Mouse (Mus musculus) thymus, adult 2 months (tissue): ENCODE measurements at regions not wholly inside any gene's neighbourhood (a gene's known extent, or its start where the extent isn't known, plus 50 kb on each side); places are given as distances from the start of the nearest gene placed in this dataset.

Source experiments
- DNase-seq: peaks from one replicate; pipeline ENCODE4 v3.0.0; 2021
- H3K27ac ChIP-seq: fragments of 200-500 bp; 2 replicates; pipeline ENCODE4 v1.5.1; 2012; ENCODE audit warnings: low read length, control low read depth; ENCODE audit not compliant: control insufficient read depth, insufficient read depth
- H3K27me3 ChIP-seq: fragments of 200-500 bp; 2 replicates; pipeline ENCODE4 v1.6.1; 2012; ENCODE audit warnings: mild to moderate bottlenecking, low read length, moderate library complexity, mixed read lengths; ENCODE audit not compliant: control insufficient read depth, insufficient read depth
- H3K36me3 ChIP-seq: fragments of 200-500 bp; 2 replicates; pipeline ENCODE4 v1.6.1; 2012; ENCODE audit warnings: mild to moderate bottlenecking, low read length, moderate library complexity; ENCODE audit not compliant: control insufficient read depth, insufficient read depth
- H3K4me1 ChIP-seq: fragments of 200-500 bp; replicated peaks from 2 replicates; pipeline ENCODE4 v1.6.1; 2012; ENCODE audit warnings: low read length; ENCODE audit not compliant: control insufficient read depth, insufficient read depth
- H3K4me3 ChIP-seq: fragments of 200-500 bp; 2 replicates; pipeline ENCODE4 v1.5.1; 2012; ENCODE audit warnings: mild to moderate bottlenecking, low read length, control low read depth, moderate library complexity; ENCODE audit not compliant: control insufficient read depth, insufficient read depth
- CTCF ChIP-seq: fragments of 200-500 bp; IDR thresholded peaks from 2 replicates; pipeline ENCODE4 v1.5.1; 2012; ENCODE audit warnings: mild to moderate bottlenecking, control low read depth, low read length, moderate library complexity, borderline replicate concordance; ENCODE audit not compliant: control insufficient read depth, poor library complexity, insufficient read depth; ENCODE audit errors: extremely low read depth
- POLR2A ChIP-seq: fragments of 200-500 bp; IDR thresholded peaks from 2 replicates; pipeline ENCODE4 v1.6.1; 2012; ENCODE audit warnings: mild to moderate bottlenecking, low read length, control low read depth, moderate library complexity; ENCODE audit not compliant: control insufficient read depth, poor library complexity, insufficient read depth; ENCODE audit errors: extremely low read depth
- WGBS: fragments of 180-500 bp; shearing (Covaris S2); methylation state at CpG from one replicate; pipeline ENCODE4 v1.1.7; 2018; 5-methylcytosine and 5-hydroxymethylcytosine counted together

DNA sequence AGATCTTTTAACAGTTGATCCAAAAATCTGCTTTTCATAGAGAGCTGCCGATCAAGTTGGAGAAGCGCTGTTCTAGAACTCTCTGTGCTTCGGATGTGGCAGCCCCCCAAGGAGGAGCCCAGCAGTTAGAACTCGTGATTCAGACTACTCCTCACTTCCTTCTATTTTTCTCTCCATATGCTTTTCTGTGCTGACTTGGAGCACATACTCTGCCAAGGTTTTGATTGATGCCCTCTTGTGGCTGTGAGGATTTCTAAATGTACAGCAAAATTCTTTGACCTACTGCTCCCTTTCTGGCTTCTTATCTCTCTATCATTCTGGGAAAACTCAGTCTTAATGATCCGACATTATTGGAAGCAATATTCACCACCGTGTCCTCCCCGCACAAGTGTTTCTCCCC, 446.7 kb downstream of the Klf5 start:
- H3K4me3 ChIP-seq: no peak overlapping the region
- no peaks in the 10 kb centered on the region for H3K36me3 ChIP-seq
- no peak for TF ChIP-seq CTCF
- no peak for TF ChIP-seq POLR2A
- WGBS: 66% methylated on average over 7 of the region's 7 CpGs
- H3K27ac ChIP-seq: no peak overlapping the region
- no peaks in the 10 kb centered on the region for H3K27me3 ChIP-seq
- DNase-seq: no peak
- no peaks in the 10 kb centered on the region for H3K4me1 ChIP-seq

DNA sequence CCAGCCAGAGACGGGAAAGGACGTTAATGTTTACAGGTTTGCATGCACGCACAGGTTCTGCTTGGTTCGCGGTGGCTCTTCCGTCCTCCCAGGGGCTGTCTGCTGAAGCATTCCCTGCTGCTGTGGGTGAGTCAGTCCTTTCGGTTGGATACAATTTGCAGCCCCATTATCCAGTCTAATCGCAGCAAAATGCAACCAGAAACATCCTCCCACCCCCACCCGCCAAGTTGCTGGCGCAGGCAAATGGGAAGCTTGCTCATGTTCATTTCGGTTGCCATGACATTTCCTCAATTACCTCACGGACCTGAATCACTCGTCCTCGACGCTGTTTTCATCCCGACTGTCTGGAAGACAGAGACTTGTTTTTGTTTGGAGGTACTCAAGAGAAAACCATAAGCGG, 449.7 kb downstream of the Klf5 start:
- no peak overlapping the region for H3K27ac ChIP-seq
- no peaks in the 10 kb centered on the region for H3K27me3 ChIP-seq
- TF ChIP-seq POLR2A (no peak), CTCF (no peak)
- H3K4me3 ChIP-seq: no peak overlapping the region
- H3K4me1 ChIP-seq: no peaks in the 10 kb centered on the region
- H3K36me3 ChIP-seq: no peaks in the 10 kb centered on the region
- DNase-seq: no peak
- WGBS: 93% methylated on average over 17 of the region's 17 CpGs

DNA sequence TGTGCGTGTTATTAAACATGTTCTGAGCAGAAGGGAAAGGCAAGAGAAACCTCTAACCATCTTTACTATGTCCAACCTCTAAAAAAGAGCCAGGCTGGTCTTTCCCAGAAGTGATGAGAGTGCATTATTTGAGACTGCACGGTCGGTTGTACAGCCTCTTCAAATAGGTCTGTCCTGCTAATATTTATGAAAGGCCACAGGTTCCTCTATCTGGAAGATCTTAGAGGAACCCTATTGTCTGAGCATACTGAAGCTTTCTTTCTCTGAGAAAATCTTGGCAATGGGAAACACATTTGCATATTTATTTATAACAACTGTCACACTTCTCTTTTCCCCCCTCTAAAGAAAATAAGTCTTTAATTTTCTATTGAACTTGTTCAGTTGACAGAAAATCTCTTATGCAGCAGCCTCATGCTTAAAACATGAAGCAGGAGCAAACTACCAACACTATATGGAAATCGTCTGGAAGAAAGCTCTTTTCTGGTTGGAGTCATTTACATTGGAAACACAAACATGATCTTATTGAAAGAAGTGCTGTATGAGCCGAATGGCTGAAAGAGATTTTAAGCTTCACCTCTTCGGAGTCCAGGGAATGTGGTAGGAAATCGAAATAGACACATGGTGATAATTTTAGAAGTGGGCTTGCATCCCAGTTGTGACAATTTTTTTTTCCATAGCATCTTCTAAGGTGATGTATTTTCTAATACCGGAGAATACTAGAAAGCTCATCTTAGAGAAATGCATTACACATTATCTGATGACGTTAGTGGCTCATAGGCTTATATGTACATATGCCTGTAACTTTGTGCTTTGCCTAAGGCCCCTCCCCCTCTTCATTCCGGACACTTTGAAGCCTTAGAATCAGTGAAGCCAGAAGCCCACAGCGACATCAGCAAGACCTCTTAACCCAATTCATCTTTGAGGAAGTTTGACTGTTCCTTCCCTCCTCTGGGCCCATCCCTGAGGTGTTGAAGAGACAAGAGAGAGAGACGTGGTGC, 451.1 kb downstream of the Klf5 start:
- no peaks in the 10 kb centered on the region for H3K4me1 ChIP-seq
- H3K27me3 ChIP-seq: no peaks in the 10 kb centered on the region
- H3K4me3 ChIP-seq: no peak overlapping the region
- H3K27ac ChIP-seq: no peak overlapping the region
- H3K36me3 ChIP-seq: no peaks in the 10 kb centered on the region
- DNase-seq: no peak
- no peak for TF ChIP-seq POLR2A
- TF ChIP-seq CTCF: no peak
- 79% methylated on average over 12 of the region's 12 CpGs for WGBS

DNA sequence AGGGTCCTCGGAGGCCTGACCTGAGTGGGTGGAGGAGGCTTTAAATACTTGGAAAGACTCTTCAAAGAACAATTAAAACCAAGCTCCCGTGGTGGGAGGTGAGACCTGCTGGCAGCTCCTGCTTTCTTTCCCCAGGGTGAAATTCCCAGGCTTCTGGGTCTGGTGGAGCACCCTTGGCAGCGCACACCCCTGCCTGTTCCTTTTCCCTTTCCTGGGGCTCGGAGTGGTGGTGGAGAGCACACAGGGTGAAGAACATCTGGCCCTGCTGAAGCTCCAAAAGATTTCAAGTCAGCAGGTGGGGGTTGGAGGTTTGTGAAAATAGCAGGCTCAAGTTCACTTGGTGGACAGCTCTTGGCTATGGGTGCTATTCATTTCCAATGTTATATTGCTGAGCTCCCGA, 459.6 kb downstream of the Klf5 start:
- DNase-seq: no peak
- TF ChIP-seq CTCF (no peak), POLR2A (no peak)
- Histone ChIP-seq H3K27me3 (no peaks in the 10 kb centered on the region), H3K4me3 (no peak overlapping the region), H3K4me1 (no peaks in the 10 kb centered on the region), H3K36me3 (no peaks in the 10 kb centered on the region), H3K27ac (no peak overlapping the region)
- 63% methylated on average over 5 of the region's 5 CpGs for WGBS

DNA sequence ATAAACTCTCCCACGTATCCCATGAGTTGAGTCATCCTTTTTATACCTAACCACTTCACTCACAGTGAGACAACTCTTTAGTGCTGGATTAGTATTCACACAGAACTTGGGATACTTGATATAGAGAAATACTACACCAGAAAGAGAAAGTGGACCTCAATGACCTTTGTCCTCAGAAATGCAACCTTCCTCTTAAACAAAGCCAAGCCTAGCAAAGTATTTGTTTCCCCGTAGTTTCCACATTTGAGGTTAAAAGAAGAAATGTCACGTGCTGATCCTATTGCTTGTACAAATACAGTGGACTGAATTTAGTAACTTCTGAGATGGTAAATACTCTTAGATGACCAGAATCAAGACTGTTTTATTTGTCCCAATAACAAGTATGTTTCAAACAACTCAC, 464.8 kb downstream of the Klf5 start:
- no peaks in the 10 kb centered on the region for H3K27me3 ChIP-seq
- TF ChIP-seq POLR2A (no peak), CTCF (no peak)
- DNase-seq: no peak
- H3K4me1 ChIP-seq: no peaks in the 10 kb centered on the region
- H3K4me3 ChIP-seq: no peak overlapping the region
- H3K36me3 ChIP-seq: no peaks in the 10 kb centered on the region
- 83% methylated on average over 3 of the region's 3 CpGs for WGBS
- H3K27ac ChIP-seq: no peak overlapping the region

DNA sequence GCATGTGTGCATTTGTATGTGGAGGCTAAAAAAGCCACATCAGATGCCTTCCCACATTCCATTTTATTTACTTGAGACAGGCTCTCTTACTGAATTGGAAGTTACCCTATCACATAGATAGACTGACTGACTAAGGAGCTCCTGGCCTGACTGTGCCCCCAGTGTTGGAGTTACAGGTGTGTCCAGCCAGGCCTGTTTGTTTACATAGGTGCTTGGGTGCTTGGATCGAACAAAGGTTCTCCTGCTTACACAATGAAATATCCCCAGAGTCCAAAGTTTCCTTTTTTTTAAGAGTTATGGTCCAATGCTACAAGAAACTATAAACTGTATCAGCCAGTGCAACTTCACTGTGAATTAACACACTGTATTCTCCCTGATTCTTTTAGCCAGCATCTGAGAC, 472.5 kb downstream of the Klf5 start:
- no peak overlapping the region for H3K4me3 ChIP-seq
- H3K27ac ChIP-seq: no peak overlapping the region
- 90% methylated on average over 1 of the region's 1 CpGs for WGBS
- no peak for TF ChIP-seq CTCF
- no peak for TF ChIP-seq POLR2A
- no peaks in the 10 kb centered on the region for H3K27me3 ChIP-seq
- H3K4me1 ChIP-seq: no peaks in the 10 kb centered on the region
- DNase-seq: no peak
- H3K36me3 ChIP-seq: no peaks in the 10 kb centered on the region
